Mouse (Mus musculus) heart, embryonic 16.5 days (tissue): ENCODE data around the gene Akap13. TPM values are rescaled to one million over a fixed set of nuclear protein-coding genes. Genes with fewer than 3 reads are reported as not detected.
A peak's percentile ranks its signal among the peaks of the same experiment; 100 is the strongest.

ENCODE experiments used
- ATAC-seq: fragments of 200-750 bp; cut with Nextera tagmentation; replicated peaks from 2 replicates; pipeline ENCODE4 v1.8.0; 2017; ENCODE audit warnings: moderate number of reproducible peaks; ENCODE audit not compliant: insufficient read depth, low FRiP score; ENCODE audit errors: extremely low read depth
- H3K27ac ChIP-seq: fragments of 300-500 bp; sonication (generic); 2 replicates; pipeline ENCODE4 v1.5.1; 2014; ENCODE audit warnings: mild to moderate bottlenecking, low read length, control low read depth, moderate library complexity
- H3K27me3 ChIP-seq: fragments of 300-500 bp; sonication (generic); 2 replicates; pipeline ENCODE4 v1.6.1; 2014; ENCODE audit warnings: low read length, mixed read lengths; ENCODE audit not compliant: control insufficient read depth, insufficient read depth
- H3K36me3 ChIP-seq: fragments of 300-500 bp; sonication (generic); 2 replicates; pipeline ENCODE4 v1.6.1; 2014; ENCODE audit not compliant: control insufficient read depth, insufficient read depth
- H3K4me1 ChIP-seq: fragments of 300-500 bp; sonication (generic); 2 replicates; pipeline ENCODE4 v1.6.1; 2014; ENCODE audit warnings: low read length, mixed read lengths; ENCODE audit not compliant: control insufficient read depth, insufficient read depth
- H3K4me2 ChIP-seq: fragments of 300-500 bp; sonication (generic); 2 replicates; pipeline ENCODE4 v1.6.1; 2014; ENCODE audit warnings: low read depth, mild to moderate bottlenecking, control low read depth, low read length
- H3K4me3 ChIP-seq: fragments of 300-500 bp; sonication (generic); 2 replicates; pipeline ENCODE4 v1.5.1; 2014; ENCODE audit warnings: mild to moderate bottlenecking, control low read depth, low read length
- H3K9ac ChIP-seq: fragments of 300-500 bp; sonication (generic); 2 replicates; pipeline ENCODE4 v1.6.1; 2014; ENCODE audit warnings: low read length, control low read depth
- H3K9me3 ChIP-seq: fragments of 300-500 bp; sonication (generic); replicated peaks from 2 replicates; pipeline ENCODE4 v1.6.1; 2016; ENCODE audit warnings: low read length; ENCODE audit not compliant: control insufficient read depth
- WGBS: fragments of 180-500 bp; shearing (Covaris S2); extraction: QIAGEN DNeasy Blood & Tissue Kit; methylation state at CpG from one replicate; pipeline ENCODE4 v1.1.7; 2014; 5-methylcytosine and 5-hydroxymethylcytosine counted together
- polyA plus RNA-seq: library from polyadenylated mRNA; unstranded; fragments of >200 nt; fragmentation: Nextera tagmentation; extraction: Ambion mirVana; gene quantifications from 2 replicates; pipeline ENCODE4 v1.2.1, GENCODE M21; 2015

Gene Akap13
- polyA plus RNA-seq, 1 experiment from 2014 or later = 47.3 TPM

- WGBS = 61% methylated on average over 6 of the region's 6 CpGs
- Histone ChIP-seq H3K27me3 (no peaks in the 10 kb centered on the region), H3K4me1 (peaks cover 29% of the 10 kb centered on the region), H3K36me3 (no peaks in the 10 kb centered on the region), H3K4me3 (no peak overlapping the region), H3K27ac (peak overlapping the region; percentile 18; the same call in 1 of the 2 replicates), H3K9me3 (no peaks in the 10 kb centered on the region), H3K4me2 (no peak overlapping the region), H3K9ac (no peak overlapping the region)
- no peak for ATAC-seq
Measured at GRCm38 (mm10) chr7:75520531-75520930, 65.2 kb downstream of the Akap13 start.

- Histone ChIP-seq H3K4me2 (no peak overlapping the region), H3K4me3 (no peak overlapping the region), H3K27ac (peak overlapping the region; percentile 55; the same call in 1 of the 2 replicates), H3K9me3 (no peaks in the 10 kb centered on the region), H3K9ac (0 out of 2 replicates have a peak overlapping the region, but pooled peaks have one; percentile 20), H3K4me1 (peaks cover 35% of the 10 kb centered on the region), H3K27me3 (no peaks in the 10 kb centered on the region), H3K36me3 (no peaks in the 10 kb centered on the region)
- 41% methylated on average over 3 of the region's 3 CpGs for WGBS
- ATAC-seq = no peak
Measured at GRCm38 (mm10) chr7:75521199-75521598, 65.9 kb downstream of the Akap13 start.

GRCm38 (mm10) chr7:75522226-75522625 lies 66.9 kb downstream of the Akap13 start:
- no peaks in the 10 kb centered on the region for H3K36me3 ChIP-seq
- no peak for ATAC-seq
- 75% methylated on average over 3 of the region's 3 CpGs for whole genome bisulfite sequencing
- H3K9ac ChIP-seq = no peak overlapping the region
- no peak overlapping the region for H3K4me3 ChIP-seq
- no peak overlapping the region for H3K4me2 ChIP-seq
- peaks cover 42% of the 10 kb centered on the region for H3K4me1 ChIP-seq
- H3K27me3 ChIP-seq = no peaks in the 10 kb centered on the region
- no peak overlapping the region for H3K27ac ChIP-seq
- no peaks in the 10 kb centered on the region for H3K9me3 ChIP-seq

- no peak overlapping the region for H3K9ac ChIP-seq
- peak overlapping the region; percentile 30 for H3K4me2 ChIP-seq
- no peaks in the 10 kb centered on the region for H3K9me3 ChIP-seq
- H3K36me3 ChIP-seq = no peaks in the 10 kb centered on the region
- peaks cover 50% of the 10 kb centered on the region for H3K4me1 ChIP-seq
- H3K27ac ChIP-seq = peak overlapping the region; percentile 88
- H3K27me3 ChIP-seq = no peaks in the 10 kb centered on the region
- peak; percentile 53; the same call in 1 of the 2 replicates for ATAC-seq
- no peak overlapping the region for H3K4me3 ChIP-seq
Measured at GRCm38 (mm10) chr7:75524789-75525569, 69.6 kb downstream of the Akap13 start.

- 56% methylated on average over 4 of the region's 4 CpGs for WGBS
- no peak overlapping the region for H3K4me2 ChIP-seq
- no peaks in the 10 kb centered on the region for H3K9me3 ChIP-seq
- no peak overlapping the region for H3K4me3 ChIP-seq
- no peaks in the 10 kb centered on the region for H3K36me3 ChIP-seq
- H3K27ac ChIP-seq = peak overlapping the region; percentile 70
- no peak overlapping the region for H3K9ac ChIP-seq
- peaks cover 50% of the 10 kb centered on the region for H3K4me1 ChIP-seq
- H3K27me3 ChIP-seq = no peaks in the 10 kb centered on the region
- no peak for ATAC-seq
Measured at GRCm38 (mm10) chr7:75525716-75526401, 70.5 kb downstream of the Akap13 start.

- H3K9me3 ChIP-seq = no peaks in the 10 kb centered on the region
- H3K4me3 ChIP-seq = no peak overlapping the region
- H3K27ac ChIP-seq = no peak overlapping the region
- peaks cover 41% of the 10 kb centered on the region for H3K4me1 ChIP-seq
- 69% methylated on average over 4 of the region's 4 CpGs for WGBS
- H3K4me2 ChIP-seq = no peak overlapping the region
- H3K36me3 ChIP-seq = no peaks in the 10 kb centered on the region
- no peaks in the 10 kb centered on the region for H3K27me3 ChIP-seq
- ATAC-seq = no peak
- H3K9ac ChIP-seq = no peak overlapping the region
Measured at GRCm38 (mm10) chr7:75528751-75529150, 73.4 kb downstream of the Akap13 start.

GRCm38 (mm10) chr7:75529857-75530437 lies 74.6 kb downstream of the Akap13 start:
- 85% methylated on average over 7 of the region's 7 CpGs for WGBS
- no peak overlapping the region for H3K9ac ChIP-seq

GRCm38 (mm10) chr7:75530642-75531041 lies 75.3 kb downstream of the Akap13 start:
- no peak overlapping the region for H3K27ac ChIP-seq
- H3K9ac ChIP-seq = no peak overlapping the region
- no peak for ATAC-seq
- H3K27me3 ChIP-seq = no peaks in the 10 kb centered on the region
- H3K4me2 ChIP-seq = no peak overlapping the region
- H3K4me3 ChIP-seq = no peak overlapping the region
- H3K9me3 ChIP-seq = no peaks in the 10 kb centered on the region
- peaks cover 29% of the 10 kb centered on the region for H3K4me1 ChIP-seq
- WGBS = 81% methylated on average over 3 of the region's 3 CpGs
- H3K36me3 ChIP-seq = peaks cover 4% of the 10 kb centered on the region; the same call in 1 of the 2 replicates

More at GRCm38 (mm10) chr7:75529857-75530437, 74.6 kb downstream of the Akap13 start:
- H3K9me3 ChIP-seq = no peaks in the 10 kb centered on the region
- H3K4me3 ChIP-seq = no peak overlapping the region
- H3K4me1 ChIP-seq = peaks cover 35% of the 10 kb centered on the region
- H3K36me3 ChIP-seq = no peaks in the 10 kb centered on the region; the same call in 1 of the 2 replicates
- no peaks in the 10 kb centered on the region for H3K27me3 ChIP-seq
- H3K27ac ChIP-seq = no peak overlapping the region
- no peak overlapping the region for H3K4me2 ChIP-seq
- ATAC-seq = no peak

GRCm38 (mm10) chr7:75533079-75533478 lies 77.7 kb downstream of the Akap13 start:
- Histone ChIP-seq H3K27me3 (no peaks in the 10 kb centered on the region), H3K4me1 (peaks cover 8% of the 10 kb centered on the region), H3K27ac (no peak overlapping the region), H3K4me3 (no peak overlapping the region), H3K9me3 (no peaks in the 10 kb centered on the region), H3K9ac (no peak overlapping the region), H3K36me3 (peaks cover 4% of the 10 kb centered on the region; the same call in 1 of the 2 replicates), H3K4me2 (no peak overlapping the region)
- no peak for ATAC-seq
- 88% methylated on average over 5 of the region's 5 CpGs for WGBS
